Comparison of ENCODE assay signal across 25 mouse cellular contexts in genomic region chr4:116780541-116780940, GRCm38 (mm10).
"Had no signal": no experiment of that assay in that cellular context is flagged by ENCODE, and none has a peak within 500 bp of the region (broad histone marks: within the 10 kb centered on the region; RNA-seq: fewer than 3 reads in every experiment).

No protein-coding gene starts in this region.

- H3K27ac ChIP-seq: heart, embryonic 10.5 days; hindbrain, embryonic 12.5 days; hindbrain, embryonic 14.5 days; intestine, embryonic 15.5 days; layer of hippocampus, adult 2 months; left cerebral cortex, adult 2 months; limb, embryonic 10.5 days; limb, embryonic 12.5 days; liver, embryonic 13.5 days had no signal

- H3K9me3 ChIP-seq: heart, embryonic 10.5 days; heart, embryonic 12.5 days; hindbrain, embryonic 10.5 days; hindbrain, embryonic 12.5 days; intestine, embryonic 15.5 days; limb, embryonic 10.5 days; limb, embryonic 12.5 days; liver, embryonic 13.5 days had no signal

- H3K9ac ChIP-seq: heart, embryonic 12.5 days; hindbrain, embryonic 12.5 days; hindbrain, embryonic 14.5 days; intestine, embryonic 15.5 days; limb, embryonic 12.5 days; liver, embryonic 13.5 days had no signal

- H3K4me1 ChIP-seq: heart, embryonic 10.5 days; heart, embryonic 12.5 days; intestine, embryonic 15.5 days; limb, embryonic 10.5 days; limb, embryonic 12.5 days; liver, embryonic 13.5 days had no signal

- DNase-seq: gastrocnemius, postnatal 14 days; heart, adult 18-20 months; heart, postnatal 10 days; heart, postnatal 4 days; kidney, adult 18-20 months; kidney, adult 8-10 months; kidney, postnatal 10 days; kidney, postnatal 25 days; kidney, postnatal 4 days; liver; liver, embryonic 13.5 days had no signal

- H3K4me3 ChIP-seq: heart, embryonic 10.5 days; heart, embryonic 12.5 days; hindbrain, embryonic 10.5 days; hindbrain, embryonic 12.5 days; intestine, embryonic 15.5 days; layer of hippocampus, adult 2 months; left cerebral cortex, adult 2 months; limb, embryonic 10.5 days; limb, embryonic 12.5 days; liver, embryonic 13.5 days had no signal

- H3K27me3 ChIP-seq: heart, embryonic 12.5 days; hindbrain, embryonic 12.5 days; intestine, embryonic 15.5 days; limb, embryonic 12.5 days; liver, embryonic 13.5 days had no signal

- H3K4me2 ChIP-seq: heart, embryonic 12.5 days; hindbrain, embryonic 12.5 days; hindbrain, embryonic 14.5 days; intestine, embryonic 15.5 days; limb, embryonic 12.5 days; liver, embryonic 11.5 days; liver, embryonic 13.5 days had no signal

- ATAC-seq: hindbrain, embryonic 16.5 days; inflammation-experienced regulatory T-cells, adult 6 months; intestine, embryonic 15.5 days; intestine, postnatal 0 days had no signal

- H3K36me3 ChIP-seq: heart, embryonic 10.5 days; heart, embryonic 12.5 days; hindbrain, embryonic 10.5 days; hindbrain, embryonic 12.5 days; intestine, embryonic 15.5 days; limb, embryonic 10.5 days; limb, embryonic 12.5 days; liver, embryonic 13.5 days had no signal
